Mouse (Mus musculus): ENCODE results near the gene Pip4k2a.
"Not testable (repeated sequence)": the region's sequence is repeated elsewhere in the genome, so short reads cannot be mapped to it uniquely, and the experiment has no call there.

The Pip4k2a gene

GRCm38 (mm10) chr2:18921570-18922180 is 76.3 kb downstream of the Pip4k2a start:
- DNase-seq: no peak

- DNase-seq: no peak
Measured at GRCm38 (mm10) chr2:18920461-18920877, 77.5 kb downstream of the Pip4k2a start.

GRCm38 (mm10) chr2:18919797-18920354 is 78.0 kb downstream of the Pip4k2a start:
- DNase-seq: no peak

GRCm38 (mm10) chr2:18917838-18918237 is 80.1 kb downstream of the Pip4k2a start:
- no peak for DNase-seq

GRCm38 (mm10) chr2:18917380-18917750 is 80.6 kb downstream of the Pip4k2a start:
- no peak for DNase-seq

- no peak for DNase-seq
Measured at GRCm38 (mm10) chr2:18916615-18917379, 81.1 kb downstream of the Pip4k2a start.

GRCm38 (mm10) chr2:18916042-18916407 is 81.9 kb downstream of the Pip4k2a start:
- DNase-seq: no peak

- no peak for DNase-seq
Measured at GRCm38 (mm10) chr2:18915372-18916041, 82.4 kb downstream of the Pip4k2a start.

GRCm38 (mm10) chr2:18914750-18915149 is 83.2 kb downstream of the Pip4k2a start:
- no peak for DNase-seq

- DNase-seq: no peak
Measured at GRCm38 (mm10) chr2:18913642-18914041, 84.3 kb downstream of the Pip4k2a start.

- no peak for DNase-seq
Measured at GRCm38 (mm10) chr2:18911251-18911934, 86.5 kb downstream of the Pip4k2a start.

GRCm38 (mm10) chr2:18910209-18910608 is 87.7 kb downstream of the Pip4k2a start:
- no peak for DNase-seq

GRCm38 (mm10) chr2:18909713-18910112 is 88.2 kb downstream of the Pip4k2a start:
- no peak for DNase-seq

GRCm38 (mm10) chr2:18907269-18907668 is 90.7 kb downstream of the Pip4k2a start:
- no peak for DNase-seq

GRCm38 (mm10) chr2:18906421-18907084 is 91.4 kb downstream of the Pip4k2a start:
- DNase-seq: peak; percentile 12

GRCm38 (mm10) chr2:18903301-18904068 is 94.4 kb downstream of the Pip4k2a start:
- no peak for DNase-seq

- DNase-seq: no peak
Measured at GRCm38 (mm10) chr2:18901133-18901532, 96.8 kb downstream of the Pip4k2a start.

GRCm38 (mm10) chr2:18900635-18901034 is 97.3 kb downstream of the Pip4k2a start:
- no peak for DNase-seq

GRCm38 (mm10) chr2:18897742-18898256 is 100.1 kb downstream of the Pip4k2a start:
- DNase-seq: no peak

GRCm38 (mm10) chr2:18896015-18896414 is 101.9 kb downstream of the Pip4k2a start:
- DNase-seq: no peak

GRCm38 (mm10) chr2:18893336-18893735 is 104.6 kb downstream of the Pip4k2a start:
- not testable (repeated sequence) for DNase-seq
